7 mouse cellular contexts compared by ENCODE assay signal in genomic region chr11:120186821-120187235, GRCm38 (mm10). TPM values are rescaled to one million over a fixed set of nuclear protein-coding genes. Genes with fewer than 3 reads are reported as not detected.
A peak's percentile ranks its signal among the peaks of the same experiment; 100 is the strongest.
DNase-seq lines count a peak whose midpoint lies in the region; ATAC-seq and TF ChIP-seq lines count a peak whose summit lies in the region.

No protein-coding gene starts in this region.

- H3K9ac ChIP-seq in forebrain, embryonic 15.5 days (replicated peaks), result peak overlapping the region; percentile 93
- H3K9ac ChIP-seq in lung, postnatal 0 days (replicated peaks; ENCODE audit: low read depth), result peak overlapping the region; percentile 96

- TF ChIP-seq CTCF in E14TG2a.4 (conservative IDR thresholded peaks at IDR 0.05; ENCODE audit: low read length), result no peak
- TF ChIP-seq CTCF in lung, postnatal 0 days (IDR thresholded peaks at IDR 0.05), result no peak

- no peak for TF ChIP-seq EP300 in lung, postnatal 0 days (IDR thresholded peaks at IDR 0.05)

- no peaks in the 10 kb centered on the region for H3K9me3 ChIP-seq in E14TG2a.4 (ENCODE audit: low read length)
- H3K9me3 ChIP-seq in forebrain, embryonic 15.5 days, result no peaks in the 10 kb centered on the region
- no peaks in the 10 kb centered on the region for H3K9me3 ChIP-seq in lung, postnatal 0 days (ENCODE audit: low read length)

- H3K27me3 ChIP-seq in E14TG2a.4 (ENCODE audit: insufficient read depth, low read length), result peaks cover 54% of the 10 kb centered on the region
- no peaks in the 10 kb centered on the region for H3K27me3 ChIP-seq in forebrain, embryonic 15.5 days
- no peaks in the 10 kb centered on the region for H3K27me3 ChIP-seq in lung, postnatal 0 days (replicated peaks; ENCODE audit: insufficient read depth, low read length)

- H3K4me2 ChIP-seq in forebrain, embryonic 15.5 days (replicated peaks), result peak overlapping the region; percentile 81
- peak overlapping the region; percentile 94 for H3K4me2 ChIP-seq in lung, postnatal 0 days (replicated peaks; ENCODE audit: low read depth, low read length)

- H3K4me1 ChIP-seq in E14TG2a.4 (replicated peaks; ENCODE audit: low read depth, low read length), result peaks cover 93% of the 10 kb centered on the region
- H3K4me1 ChIP-seq in forebrain, embryonic 15.5 days, result peaks cover 47% of the 10 kb centered on the region
- H3K4me1 ChIP-seq in lung, postnatal 0 days (ENCODE audit: insufficient read depth, low read depth, low read length), result peaks cover 31% of the 10 kb centered on the region

- no peak for ATAC-seq in forebrain, embryonic 15.5 days (replicated peaks)
- no peak for ATAC-seq in lung, postnatal 0 days

- peak overlapping the region; percentile 96; the same call in 1 of the 2 replicates for H3K27ac ChIP-seq in forebrain, embryonic 15.5 days (replicated peaks)
- peak overlapping the region; percentile 44; the same call in 1 of the 2 replicates for H3K27ac ChIP-seq in lung, postnatal 0 days (ENCODE audit: low read length)

- WGBS in forebrain, embryonic 15.5 days, result under 1% methylated on average over 20 of the region's 20 CpGs
- WGBS in lung, postnatal 0 days, result 17% methylated on average over 20 of the region's 20 CpGs

- H3K36me3 ChIP-seq in E14TG2a.4 (ENCODE audit: insufficient read depth, low read length), result no peaks in the 10 kb centered on the region
- H3K36me3 ChIP-seq in forebrain, embryonic 15.5 days, result no peaks in the 10 kb centered on the region
- no peaks in the 10 kb centered on the region for H3K36me3 ChIP-seq in lung, postnatal 0 days (ENCODE audit: insufficient read depth, low read length)

- H3K4me3 ChIP-seq in E14TG2a.4 (replicated peaks; ENCODE audit: low read length), result peak overlapping the region; percentile 89
- peak overlapping the region; percentile 72 for H3K4me3 ChIP-seq in forebrain, embryonic 15.5 days
- H3K4me3 ChIP-seq in lung, postnatal 0 days (ENCODE audit: low read depth, low read length), result peak overlapping the region; percentile 85

- DNase-seq in R1 (ENCODE audit: low read depth, low spot score), result peak; percentile 58
- peak; percentile 76 for DNase-seq in kidney, adult 18-20 months
- no peak for DNase-seq in lung, postnatal 0 days (ENCODE audit: low spot score)
- DNase-seq in yolk sac, embryonic 10.5 days (ENCODE audit: low spot score), result peak; percentile 66
- DNase-seq in testis, postnatal 14 days (ENCODE audit: low spot score), result no peak

RNA-seq across cellular contexts. Expression of gene Slc38a10, which starts 35.7 kb away (rescaled TPM):
- 97.7 and 98.9 TPM in 2 replicates for polyA plus RNA-seq in forebrain, embryonic 15.5 days (2015; fragmentation: Nextera tagmentation; extraction: Ambion mirVana)
- 66.6 and 69.4 TPM in 2 replicates for polyA plus RNA-seq in lung, postnatal 0 days (2015; fragmentation: Nextera tagmentation; extraction: Ambion mirVana)

RNA-seq across cellular contexts. Expression of gene Bahcc1, which starts 45.9 kb away (rescaled TPM):
- polyA plus RNA-seq in forebrain, embryonic 15.5 days (2015; fragmentation: Nextera tagmentation; extraction: Ambion mirVana), result 15.4 and 16.1 TPM in 2 replicates
- polyA plus RNA-seq in lung, postnatal 0 days (2015; fragmentation: Nextera tagmentation; extraction: Ambion mirVana), result 5.9 and 6.6 TPM in 2 replicates

Comparison
In these comparisons a context has a peak if more than half of its experiments do, and no peak if none do; other contexts are left out.
1. DNase-seq: peak in R1 (single experiment), kidney, adult 18-20 months (single experiment) and yolk sac, embryonic 10.5 days (single experiment); none in lung, postnatal 0 days (single experiment) and testis, postnatal 14 days (single experiment).
2. Peak in every context shown above with its lines, with median percentiles within 50 percentile points of each other: H3K4me3 ChIP-seq.